Mouse (Mus musculus) fat pad, adult 2 months (tissue): ENCODE measurements around the gene Mzt1.

Experiments used
- DNase-seq: peaks from one replicate; pipeline ENCODE4 v3.0.0-alpha.2; 2011; ENCODE audit warnings: low read depth, low spot score; ENCODE audit errors: extremely low read depth

The Mzt1 gene

DNA sequence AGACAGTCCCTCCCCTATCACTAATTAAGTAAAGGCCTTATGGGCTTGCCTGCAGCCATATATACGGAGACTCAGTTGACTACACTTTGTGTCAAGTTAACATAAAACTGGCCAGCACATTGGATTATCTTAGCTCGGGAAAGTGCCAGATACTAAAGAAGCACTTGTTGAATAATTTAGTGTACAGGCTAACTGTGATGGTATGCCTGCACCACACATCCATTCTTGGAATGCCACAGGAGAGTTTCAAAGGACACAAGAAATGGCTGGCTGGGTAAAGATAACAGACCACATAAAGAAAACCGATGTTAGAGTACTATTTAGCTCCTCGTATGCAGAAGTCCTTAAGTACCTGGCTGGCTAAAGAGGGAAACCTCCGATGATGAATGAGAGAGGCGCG is 27.2 kb downstream of the Mzt1 start:
- DNase-seq: no peak

DNA sequence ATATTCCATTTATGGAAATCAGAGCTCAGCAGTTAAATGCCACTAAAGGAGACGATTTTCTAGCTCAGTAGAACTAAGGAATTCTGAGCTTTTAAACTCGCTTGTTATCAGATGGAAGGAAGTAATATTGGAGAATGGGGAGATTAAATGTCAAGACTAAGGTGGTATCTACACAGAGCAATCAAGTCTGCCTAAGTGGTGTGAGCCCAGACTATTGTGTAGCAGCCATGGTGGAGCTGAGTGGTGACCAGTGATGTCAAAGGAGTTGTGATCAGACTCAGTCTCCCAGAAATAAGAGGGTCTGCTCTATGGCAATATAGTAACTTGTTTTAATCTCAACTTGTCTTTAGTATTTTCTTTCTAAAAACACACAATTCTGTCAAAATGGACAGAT is 35.0 kb downstream of the Mzt1 start:
- no peak for DNase-seq

DNA sequence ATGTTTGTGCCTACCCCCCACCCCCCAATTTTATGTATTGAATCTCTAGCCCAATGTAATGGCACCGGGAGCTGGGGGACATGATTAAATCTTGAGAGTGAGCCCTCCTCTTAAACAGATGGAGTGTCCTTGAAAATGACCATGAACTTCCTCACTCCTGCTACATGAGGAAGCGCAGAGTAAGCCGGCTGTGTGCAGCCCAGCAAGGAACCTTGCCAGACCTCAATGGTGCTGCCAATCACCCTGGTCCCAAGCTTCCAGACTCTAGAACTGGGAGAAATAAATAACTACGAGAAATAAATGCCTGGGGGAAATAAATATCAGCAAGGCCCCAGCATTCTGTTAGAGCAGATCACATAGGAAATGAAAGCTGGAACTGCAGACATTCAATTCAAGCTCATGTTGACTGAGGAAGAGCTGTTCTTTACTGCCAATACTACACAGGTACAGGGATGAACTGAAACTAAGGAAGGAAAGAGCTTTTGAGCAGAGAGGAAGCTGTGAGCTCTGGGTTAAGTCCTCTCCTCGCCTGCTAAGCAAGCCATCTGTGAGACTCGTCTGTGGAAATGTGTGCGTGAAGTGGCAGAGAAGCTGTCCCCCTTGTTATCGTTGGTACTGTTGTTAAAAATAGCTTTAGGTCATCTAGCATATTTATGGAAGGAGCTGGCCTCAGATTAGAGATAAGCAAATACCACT is 35.6 kb downstream of the Mzt1 start:
- DNase-seq: no peak

- no peak for DNase-seq
These were observed 51.7 kb downstream of the Mzt1 start, which contains the start of gene Rpl36a-ps1 for GRCm38 (mm10) chr14:98994218-98994617. TSS of gene Rpl36a-ps1 (minus strand) at chr14:98994318.

DNA sequence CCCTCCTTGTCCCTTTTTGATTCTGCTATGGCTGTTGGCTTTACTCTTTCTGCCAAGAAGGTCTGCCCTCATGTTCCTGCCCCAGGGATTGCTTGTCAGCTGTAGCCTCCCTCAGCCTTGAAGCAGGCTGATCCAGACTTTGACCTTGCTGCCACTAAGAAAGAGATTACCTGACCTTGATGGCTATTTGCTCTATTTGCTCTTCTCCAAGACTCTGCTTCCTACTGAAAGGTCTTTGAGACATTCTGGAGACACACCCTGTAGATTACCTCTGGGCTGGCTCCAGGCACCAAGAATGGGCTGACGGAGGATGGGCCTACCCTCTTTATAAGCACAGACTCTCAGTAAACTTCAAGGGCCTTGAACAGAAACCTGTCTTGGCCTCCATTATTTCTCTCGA is 53.5 kb downstream of the Mzt1 start:
- DNase-seq: no peak

GRCm38 (mm10) chr14:98990636-98991035 is 55.3 kb downstream of the Mzt1 start:
- no peak for DNase-seq

- no peak for DNase-seq
These were observed 56.1 kb downstream of the Mzt1 start for GRCm38 (mm10) chr14:98989818-98990217.
